Mouse (Mus musculus): Measurements from ENCODE around the gene Flii. TPM values are rescaled to one million over a fixed set of nuclear protein-coding genes. Genes with fewer than 3 reads are reported as not detected.

Gene Flii
- total RNA-seq, 4 experiments from 2014 or later: 96.0 to 116 (median 101) TPM

Small RNA genes lying within 50 kb of the gene (microRNA-seq; reads per million reads assigned to microRNA genes)
- 2.5 reads per million for gene Mir5100

Other genes with a start within 250 kb of the Flii start
- 100 to 1,000 TPM; 137 to 160 (median 145) TPM for gene Alkbh5, start 190.9 kb downstream of the Flii start, total RNA-seq (2022)
- 10 to 100 TPM in 1 of 4 experiments, 1 to 10 TPM in 3; 9.5 to 10.3 (median 9.8) TPM for gene Llgl1, start 27.5 kb downstream of the Flii start, total RNA-seq (2022)
- gene Mief2, start 1.1 kb upstream of the Flii start, total RNA-seq (2022): 10 to 100 TPM; 80.3 to 94.0 (median 84.3) TPM
- gene Top3a, start 50.1 kb upstream of the Flii start, total RNA-seq (2022): 1 to 10 TPM; 3.8 to 4.7 (median 4.2) TPM
- gene Smcr8, start 50.3 kb upstream of the Flii start, total RNA-seq (2022): 10 to 100 TPM; 16.7 to 22.3 (median 19.7) TPM
- gene Shmt1, start 84.5 kb upstream of the Flii start, total RNA-seq (2022): 10 to 100 TPM; 10.5 to 15.0 (median 12.5) TPM
- gene Dhrs7b, start 103.4 kb upstream of the Flii start, total RNA-seq (2022): 10 to 100 TPM; 23.9 to 28.1 (median 24.2) TPM
- gene Tmem11, start 152.0 kb upstream of the Flii start, total RNA-seq (2022): 10 to 100 TPM; 37.2 to 44.1 (median 43.5) TPM
- gene Natd1, start 187.5 kb upstream of the Flii start, total RNA-seq (2022): 1 to 10 TPM; 6.5 to 9.2 (median 7.3) TPM
- 100 to 1,000 TPM; 117 to 122 (median 119) TPM for gene Map2k3, start 204.8 kb upstream of the Flii start, total RNA-seq (2022)

Data from gastrocnemius, adult 8-10 months (tissue).